Mouse (Mus musculus) cerebellum, adult 11-12 months (tissue): ENCODE results near the gene Pdk1.

ENCODE experiments used
- DNase-seq: peaks from one replicate; pipeline ENCODE4 v3.0.0; 2022

Gene Pdk1

DNA sequence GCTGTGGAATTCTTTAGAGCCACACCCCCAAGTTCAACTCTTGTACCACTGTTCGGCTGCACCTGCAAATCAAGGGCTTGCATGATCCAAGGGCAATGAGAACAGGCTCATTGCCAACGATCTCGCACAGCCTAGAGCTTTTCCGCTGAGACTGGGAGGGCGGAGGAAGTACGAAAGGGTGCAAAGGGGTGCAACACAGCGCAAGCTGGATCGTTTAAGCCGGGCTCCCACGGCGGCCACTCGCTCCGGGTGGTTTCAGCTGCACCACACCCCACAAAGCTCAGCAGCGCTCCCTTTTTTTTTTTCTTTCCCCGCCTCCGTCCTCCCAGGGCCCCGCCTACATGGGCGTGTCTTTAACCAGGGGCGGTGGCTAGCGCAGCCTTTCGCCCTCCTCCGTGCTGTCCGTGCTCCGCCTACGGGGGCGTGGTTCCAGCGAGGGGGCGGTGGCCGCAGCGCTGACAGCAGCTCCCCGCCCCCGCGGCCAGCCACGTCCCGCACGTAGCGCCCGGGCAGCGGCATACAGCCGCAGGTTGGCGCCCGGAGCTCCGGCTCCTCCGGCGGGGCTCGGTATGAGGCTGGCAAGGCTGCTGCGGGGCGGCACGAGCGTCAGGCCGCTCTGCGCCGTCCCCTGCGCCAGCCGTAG is at the start of gene Pdk1:
Gene Pdk1 (plus strand): TSS at position 424 of the 643 bp plus-strand sequence.
- peak; percentile 97 for DNase-seq

DNA sequence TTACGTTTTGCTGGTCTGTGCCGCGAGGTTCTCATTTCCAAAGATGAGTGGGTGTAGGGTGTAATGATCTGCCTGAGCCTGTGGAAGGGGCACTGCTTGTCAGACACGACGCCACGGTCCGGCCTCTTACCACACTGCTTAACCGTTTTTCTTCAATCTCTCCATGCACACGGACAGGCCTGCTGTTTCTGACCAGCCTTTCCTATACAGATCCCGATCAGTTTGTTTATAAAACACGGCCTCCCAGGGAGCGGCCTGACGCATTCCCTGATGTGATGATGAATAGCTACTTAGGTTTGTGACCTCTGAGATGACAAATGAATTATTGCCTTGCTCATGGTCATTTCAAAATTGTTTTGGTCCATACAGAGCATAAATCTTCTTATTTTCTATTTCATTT is 48.9 kb upstream of the Pdk1 start:
- DNase-seq, result no peak

DNA sequence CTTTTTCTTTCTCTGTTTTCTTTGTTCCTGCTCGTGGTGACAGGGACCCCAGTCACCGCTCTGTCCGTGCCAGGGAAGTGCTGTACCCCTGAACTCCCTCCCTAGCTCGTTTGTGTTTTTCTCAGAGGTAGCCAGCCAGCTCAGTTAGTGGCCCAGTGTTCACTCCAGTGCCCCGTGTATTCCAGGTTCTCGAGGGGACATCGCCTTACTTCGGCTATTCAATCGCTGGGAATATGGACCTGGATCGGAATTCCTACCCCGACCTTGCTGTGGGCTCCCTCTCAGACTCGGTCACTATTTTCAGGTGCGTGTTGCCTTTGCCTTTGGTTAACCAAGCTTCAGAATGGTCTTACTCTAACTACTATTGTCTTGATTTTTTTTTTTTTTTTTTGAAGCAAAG is 45.3 kb upstream of the Pdk1 start:
- DNase-seq, result no peak

DNA sequence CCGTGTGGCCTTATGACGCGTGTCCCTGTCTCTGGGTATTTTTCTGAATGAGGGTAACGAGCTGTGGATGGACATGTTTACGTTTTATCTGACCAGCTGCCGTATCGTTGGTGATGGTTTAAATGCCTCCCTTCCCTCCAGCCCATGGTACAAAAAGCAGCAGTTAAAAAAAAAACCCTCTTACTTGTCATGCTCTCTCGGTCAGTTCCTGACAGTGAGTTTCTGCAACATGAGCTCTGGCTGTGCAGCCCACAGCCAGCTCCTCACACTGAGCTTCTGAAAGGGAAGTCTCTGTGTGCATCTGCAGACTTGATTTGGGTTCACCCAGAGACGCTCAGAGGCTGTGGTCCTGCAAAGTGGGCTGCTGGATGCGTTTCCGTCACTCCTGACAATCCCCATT is 44.1 kb upstream of the Pdk1 start:
- no peak for DNase-seq

DNA sequence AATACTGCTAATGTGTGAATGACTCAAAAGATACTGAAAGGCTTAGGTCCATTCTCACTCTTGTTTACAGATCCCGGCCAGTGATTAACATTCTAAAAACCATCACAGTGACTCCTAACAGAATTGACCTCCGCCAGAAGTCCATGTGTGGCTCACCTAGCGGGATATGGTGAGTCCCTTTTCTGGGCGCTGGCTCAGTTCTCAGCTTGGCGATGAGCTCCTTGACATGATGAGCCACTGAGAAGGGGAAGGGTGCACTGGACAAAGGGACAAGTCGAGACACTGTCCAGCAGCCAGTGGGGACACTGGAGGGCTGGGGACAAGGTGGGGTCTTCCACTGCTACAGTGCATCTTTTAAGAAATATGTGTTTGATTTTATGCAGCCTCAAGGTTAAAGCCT is 39.4 kb upstream of the Pdk1 start:
- no peak for DNase-seq

DNA sequence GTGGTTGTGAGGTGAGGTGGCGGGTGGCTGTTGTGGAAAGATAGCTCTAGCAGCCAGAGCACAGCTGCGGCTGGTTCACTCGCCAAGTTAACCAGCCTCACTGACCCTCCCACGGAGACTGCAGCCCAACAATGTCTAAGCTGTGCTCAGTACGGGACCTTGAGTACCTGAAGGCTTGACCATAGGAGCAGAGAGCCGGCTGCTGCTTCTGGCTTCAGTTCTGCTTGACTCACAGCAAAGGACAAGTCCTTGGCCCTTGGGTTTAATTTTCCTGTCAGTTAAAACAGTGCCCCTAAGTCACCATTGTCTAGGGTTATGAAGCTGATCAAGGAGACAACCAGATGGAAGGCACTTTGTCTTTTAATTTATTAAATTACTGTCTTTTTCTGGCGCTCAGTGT is 38.7 kb upstream of the Pdk1 start:
- DNase-seq, result no peak

DNA sequence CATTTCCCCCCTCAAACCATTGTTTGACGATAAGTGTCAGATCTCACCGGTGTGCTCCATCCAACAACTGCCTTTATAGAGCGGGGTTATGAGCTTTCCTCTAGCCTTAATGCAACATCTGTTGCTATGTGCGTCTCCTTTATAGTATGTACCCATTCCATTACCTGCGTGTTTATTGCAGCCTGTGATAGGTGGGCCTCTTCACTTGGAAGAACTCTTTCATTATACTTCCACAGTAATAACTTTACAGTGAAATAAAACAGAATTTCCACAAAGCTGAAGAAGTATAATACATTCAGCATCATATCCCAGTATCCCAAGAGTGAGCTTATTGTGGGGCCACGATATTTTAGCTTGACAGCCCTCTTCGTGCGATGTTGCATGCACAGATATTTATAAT is 37.5 kb upstream of the Pdk1 start:
- DNase-seq, result no peak

DNA sequence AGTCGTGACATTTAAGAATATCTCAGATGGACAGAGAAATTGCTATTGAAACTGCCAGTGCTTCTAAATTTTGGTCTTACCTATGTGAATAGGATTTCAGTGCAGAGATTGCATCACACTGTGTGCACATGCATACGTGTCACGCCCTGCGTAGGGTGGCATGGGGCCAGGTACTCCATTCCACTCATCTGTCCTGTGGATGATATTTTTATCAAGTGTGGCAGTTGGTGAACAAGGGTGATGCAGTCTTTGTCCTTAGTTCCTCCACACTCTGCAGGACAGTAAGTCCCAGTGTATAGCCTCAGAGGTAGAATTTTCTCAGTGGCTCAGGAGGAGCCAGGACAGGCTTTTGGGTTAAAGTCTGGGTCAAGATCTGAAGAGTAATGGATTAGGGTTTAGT is 36.8 kb upstream of the Pdk1 start:
- no peak for DNase-seq

DNA sequence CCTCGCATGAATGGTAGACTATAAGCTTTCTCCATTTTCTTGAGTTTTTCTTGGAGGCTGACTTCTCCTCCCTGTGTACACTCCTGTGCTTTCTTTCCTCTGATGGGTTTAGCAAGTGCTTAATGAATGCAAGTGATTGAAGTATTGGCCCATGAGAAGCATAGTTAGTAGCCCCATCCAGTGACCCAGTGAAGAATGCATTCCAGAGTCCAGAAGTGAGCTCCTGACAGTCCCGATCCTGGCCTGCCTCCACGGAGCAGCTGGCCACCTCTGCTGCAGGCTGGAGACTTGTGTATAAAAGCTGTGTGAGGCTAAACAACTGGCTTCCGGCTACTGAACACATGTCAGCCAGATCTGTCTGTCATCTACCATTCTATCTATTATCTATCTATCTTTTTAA is 35.8 kb upstream of the Pdk1 start:
- no peak for DNase-seq

DNA sequence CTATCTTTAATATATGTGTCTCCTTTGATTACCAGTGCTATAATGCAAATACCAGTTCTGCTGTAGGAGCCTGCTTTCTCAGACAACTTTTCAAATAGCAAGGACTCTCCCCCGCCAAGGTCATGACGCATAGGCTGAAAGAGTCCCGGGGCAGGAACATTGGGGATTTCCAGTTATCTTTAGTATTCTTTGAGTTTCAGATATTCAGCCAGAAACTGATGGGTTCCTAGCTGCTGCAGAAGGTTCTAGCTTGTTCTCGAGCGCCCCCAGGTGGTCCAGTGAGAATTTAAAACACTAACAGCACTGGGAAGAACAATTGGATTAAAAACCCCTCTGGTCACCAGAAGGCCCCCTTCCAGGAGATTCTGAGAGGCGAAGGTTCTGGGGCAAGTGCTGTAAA is 35.2 kb upstream of the Pdk1 start:
- no peak for DNase-seq

DNA sequence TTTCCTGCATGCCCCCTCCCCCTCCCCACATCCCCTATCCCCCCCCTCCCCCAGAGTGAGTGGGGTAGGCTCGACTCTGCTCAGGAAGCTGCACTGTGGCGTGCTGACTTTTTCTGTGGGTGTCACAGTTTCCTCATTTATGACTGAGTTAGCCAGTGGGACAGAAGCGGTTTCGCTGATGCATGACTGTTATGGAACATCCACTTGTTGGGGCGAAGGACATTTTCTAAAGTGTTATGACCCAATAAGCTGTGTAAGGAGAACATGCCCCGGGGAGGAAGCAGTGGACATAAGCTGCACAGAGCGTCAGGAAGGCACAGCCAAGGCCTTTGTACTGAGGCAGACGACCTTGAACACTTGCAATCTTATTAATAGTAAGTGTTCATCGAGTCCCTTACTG is 29.7 kb upstream of the Pdk1 start:
- DNase-seq, result peak; percentile 6

DNA sequence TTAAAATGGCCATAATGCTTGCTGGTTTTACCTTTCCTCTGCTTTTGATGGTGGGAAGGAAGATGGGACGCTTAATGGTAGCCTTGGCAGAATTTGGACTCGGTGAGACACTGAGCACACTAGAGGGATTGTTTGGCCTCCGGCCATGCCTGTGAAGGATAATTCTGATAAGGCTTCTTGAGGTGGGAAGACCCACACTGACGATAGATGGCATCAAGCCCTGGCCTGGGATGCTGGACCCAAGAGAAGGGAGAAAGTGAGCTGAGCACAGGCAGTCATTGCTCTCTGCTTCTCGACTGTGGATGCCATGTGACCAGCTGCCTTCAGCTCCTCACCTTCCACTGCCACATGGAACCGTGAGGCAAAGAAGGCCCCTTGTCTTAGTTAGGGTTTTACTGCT is 28.1 kb upstream of the Pdk1 start:
- DNase-seq, result no peak

DNA sequence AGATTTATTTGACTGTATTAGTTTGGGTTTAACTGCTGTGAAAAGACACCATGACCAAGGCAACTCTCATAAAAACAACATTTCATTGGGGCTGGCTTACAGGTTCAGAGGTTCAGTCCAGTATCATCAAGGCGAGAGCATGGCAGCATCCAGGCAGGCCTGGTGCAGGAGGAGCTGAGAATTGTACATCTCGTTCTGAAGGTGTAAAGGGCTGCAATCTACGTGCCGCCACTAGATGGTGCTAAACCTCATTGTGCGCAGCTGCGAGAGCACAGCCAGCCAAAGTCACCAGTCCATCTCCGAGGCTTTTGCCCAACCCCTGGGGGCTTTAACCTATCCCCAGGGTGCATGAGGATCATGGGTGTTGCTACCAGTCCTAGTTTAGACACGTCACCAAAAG is 20.9 kb upstream of the Pdk1 start:
- peak; percentile 30 for DNase-seq

DNA sequence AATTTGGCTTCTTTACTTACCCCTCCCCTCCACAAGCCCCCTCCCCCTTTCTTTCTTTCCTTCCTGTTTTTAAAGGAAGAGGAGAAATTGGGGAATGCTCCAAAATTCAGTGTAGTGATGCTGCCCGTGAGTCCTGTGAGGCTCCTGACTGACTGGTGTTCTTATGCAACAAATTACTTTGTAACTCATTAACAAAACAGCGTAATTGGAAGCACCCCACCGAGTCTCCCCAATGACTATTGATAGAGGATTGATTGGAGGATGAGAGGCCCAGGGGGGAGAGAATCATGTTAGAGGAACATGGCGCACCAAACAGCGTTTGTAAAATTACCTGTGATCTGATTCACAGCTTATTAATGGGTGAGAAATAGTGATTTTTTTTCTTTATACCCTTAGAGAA is 17.9 kb upstream of the Pdk1 start:
- DNase-seq, result no peak

DNA sequence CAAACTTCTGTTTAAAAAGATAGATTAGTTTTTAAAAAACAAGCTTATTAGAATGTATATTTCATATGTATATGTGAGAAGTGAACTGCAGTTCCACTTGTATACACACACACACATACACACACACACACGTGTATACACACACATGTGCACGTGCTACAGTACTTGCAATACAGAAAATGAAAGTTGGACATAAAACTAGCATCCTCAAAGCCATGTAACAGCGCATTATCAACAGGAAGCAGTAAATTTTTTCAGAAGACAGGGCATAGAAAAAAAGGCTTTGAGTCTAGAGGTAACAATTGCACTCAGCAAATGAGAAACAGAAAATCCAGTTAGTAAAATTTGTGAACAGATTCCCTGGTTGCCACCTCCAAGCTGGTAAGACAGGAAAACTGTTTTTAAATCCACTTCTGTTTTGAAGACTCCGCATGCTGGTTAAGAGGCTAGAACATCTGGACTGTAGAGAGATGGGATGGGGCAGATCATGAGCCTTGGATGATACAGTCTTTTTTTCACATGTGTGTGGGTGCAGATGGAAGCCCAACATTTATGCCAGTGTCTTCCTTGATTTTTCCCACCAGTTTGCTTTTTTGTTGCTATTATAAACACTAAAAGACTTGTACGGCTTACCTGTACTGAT is 9.4 kb upstream of the Pdk1 start:
- no peak for DNase-seq

DNA sequence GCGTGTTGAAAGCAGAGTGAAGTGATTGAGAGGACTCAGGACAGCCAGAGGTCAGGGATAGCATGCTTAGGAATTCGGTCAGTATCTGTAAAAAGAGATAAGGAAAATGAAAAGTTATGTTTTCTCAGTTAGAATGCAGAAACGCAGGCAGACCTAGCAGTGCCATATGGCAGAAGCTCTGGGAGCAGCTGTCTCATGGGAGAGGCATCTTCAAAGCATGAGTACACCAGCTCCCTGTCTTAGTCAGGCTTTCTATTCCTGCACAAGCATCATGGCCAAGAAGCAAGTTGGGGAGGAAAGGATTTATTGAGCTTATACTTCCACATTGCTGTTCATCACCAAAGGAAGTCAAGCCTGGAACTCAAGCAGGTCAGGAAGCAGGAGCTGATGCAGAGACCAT is 8.0 kb upstream of the Pdk1 start:
- no peak for DNase-seq

DNA sequence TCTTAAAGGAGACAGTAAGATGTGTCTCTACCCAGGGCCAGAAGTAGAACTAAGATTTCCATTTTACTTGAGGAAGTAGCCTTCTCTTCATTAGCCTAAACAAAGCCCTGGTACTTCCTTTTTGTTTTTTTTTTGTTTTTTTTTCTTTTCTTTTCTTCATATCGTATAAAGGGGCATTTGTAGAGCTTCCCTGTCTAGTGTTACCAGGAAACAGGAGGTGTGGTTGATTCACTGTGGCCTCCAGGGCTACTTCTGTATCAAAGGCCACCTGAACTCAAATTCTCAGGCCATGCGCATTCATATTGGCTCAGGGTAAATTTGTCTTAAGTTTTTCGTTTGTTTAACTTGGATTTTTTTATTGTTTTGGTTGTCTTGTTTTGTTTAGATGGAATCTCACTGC is 7.1 kb upstream of the Pdk1 start:
- no peak for DNase-seq

DNA sequence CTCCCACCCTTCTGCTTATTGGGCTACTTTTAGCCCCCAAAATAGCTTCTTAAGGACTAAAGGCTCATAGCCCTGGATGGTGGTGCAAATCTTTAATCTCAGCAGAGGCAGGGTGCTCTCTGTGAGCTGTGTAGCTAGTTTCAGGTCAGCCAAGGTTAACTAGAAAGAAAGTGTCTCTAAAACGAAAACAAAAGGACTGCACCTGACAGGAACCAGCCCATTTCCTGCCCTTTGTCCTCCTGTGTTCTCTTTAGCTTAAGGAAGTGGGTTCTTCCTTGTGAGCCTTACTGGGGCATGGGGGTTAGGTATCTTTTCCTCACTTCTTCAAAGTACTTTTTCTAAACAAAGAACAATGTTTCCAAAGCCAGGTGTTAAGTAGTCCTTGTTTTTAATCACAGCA is 6.5 kb upstream of the Pdk1 start:
- no peak for DNase-seq

DNA sequence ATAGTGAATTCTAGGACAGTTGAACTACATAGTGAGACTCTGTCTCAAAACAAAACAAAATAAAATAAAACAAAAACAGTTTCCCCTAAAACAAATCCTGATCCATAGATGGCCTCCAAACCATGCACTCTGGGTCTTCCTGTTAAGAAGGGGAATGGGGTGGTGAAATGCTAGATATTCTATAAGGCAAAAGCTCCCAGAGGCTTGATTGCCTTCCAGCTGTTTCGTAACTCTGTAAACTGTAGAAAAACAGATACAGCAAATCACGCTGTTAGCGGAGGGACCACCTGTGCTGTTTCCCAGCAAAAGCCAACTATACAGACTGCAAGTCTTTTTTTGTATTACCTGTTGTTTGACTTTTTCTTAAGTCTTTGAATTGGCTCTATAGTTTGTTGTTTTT is 6.0 kb upstream of the Pdk1 start:
- DNase-seq, result no peak

DNA sequence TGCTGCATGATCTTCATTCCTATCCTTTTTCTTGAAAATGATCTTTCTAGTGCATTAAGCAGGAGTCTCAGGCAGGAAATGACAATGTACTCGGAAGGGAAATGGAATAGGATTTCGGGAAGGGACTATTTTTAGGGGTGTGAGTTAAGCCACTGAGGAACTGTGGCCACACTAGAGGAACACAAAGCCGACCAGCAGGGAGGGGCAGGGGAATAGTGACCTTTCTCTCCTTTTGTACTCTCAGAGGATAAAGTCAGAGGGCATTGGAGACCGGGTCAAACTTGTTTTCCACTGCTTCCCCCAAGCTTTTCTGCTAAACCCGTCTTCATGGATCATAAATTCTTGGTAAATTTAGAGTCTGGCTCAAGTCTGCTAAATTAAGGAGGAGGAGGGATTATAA is 5.5 kb upstream of the Pdk1 start:
- no peak for DNase-seq

DNA sequence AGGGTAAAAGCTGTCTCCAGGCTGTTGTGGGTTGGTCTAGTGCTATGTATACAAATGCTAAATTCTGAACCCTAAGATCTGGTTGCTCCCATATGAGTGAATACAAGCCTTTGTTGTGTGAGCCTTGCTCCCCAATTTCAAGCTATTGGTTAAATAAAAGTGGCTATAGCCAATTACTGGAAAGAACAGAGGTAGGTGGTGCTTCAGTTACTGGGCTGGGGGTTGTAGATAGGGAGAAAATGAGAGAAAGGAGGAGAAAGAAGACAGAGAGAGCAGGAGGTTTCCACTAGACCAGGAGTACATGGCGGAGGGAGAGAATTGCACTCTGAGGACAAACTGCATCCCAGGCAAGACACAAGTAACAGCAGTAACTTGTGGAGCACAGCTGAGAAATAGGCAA is 4.8 kb upstream of the Pdk1 start:
- no peak for DNase-seq

DNA sequence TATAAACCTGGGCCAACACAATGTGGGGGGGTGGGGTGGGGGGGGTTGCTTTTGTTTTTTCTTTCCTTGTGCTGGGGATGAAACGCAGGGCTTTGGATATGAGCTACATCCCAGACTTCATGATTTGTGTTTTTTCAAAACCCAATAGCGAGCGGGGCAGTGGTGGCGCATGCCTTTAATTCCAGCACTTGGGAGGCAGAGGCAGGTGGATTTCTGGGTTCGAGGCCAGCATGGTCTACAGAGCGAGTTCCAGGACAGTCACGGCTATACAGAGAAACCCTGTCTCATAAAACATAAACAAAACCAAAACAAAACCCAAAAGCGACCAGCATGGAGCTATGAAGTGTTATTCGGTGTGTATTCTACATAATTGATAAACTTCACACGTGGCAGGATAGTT is 883 bp upstream of the Pdk1 start:
- peak; percentile 23 for DNase-seq

DNA sequence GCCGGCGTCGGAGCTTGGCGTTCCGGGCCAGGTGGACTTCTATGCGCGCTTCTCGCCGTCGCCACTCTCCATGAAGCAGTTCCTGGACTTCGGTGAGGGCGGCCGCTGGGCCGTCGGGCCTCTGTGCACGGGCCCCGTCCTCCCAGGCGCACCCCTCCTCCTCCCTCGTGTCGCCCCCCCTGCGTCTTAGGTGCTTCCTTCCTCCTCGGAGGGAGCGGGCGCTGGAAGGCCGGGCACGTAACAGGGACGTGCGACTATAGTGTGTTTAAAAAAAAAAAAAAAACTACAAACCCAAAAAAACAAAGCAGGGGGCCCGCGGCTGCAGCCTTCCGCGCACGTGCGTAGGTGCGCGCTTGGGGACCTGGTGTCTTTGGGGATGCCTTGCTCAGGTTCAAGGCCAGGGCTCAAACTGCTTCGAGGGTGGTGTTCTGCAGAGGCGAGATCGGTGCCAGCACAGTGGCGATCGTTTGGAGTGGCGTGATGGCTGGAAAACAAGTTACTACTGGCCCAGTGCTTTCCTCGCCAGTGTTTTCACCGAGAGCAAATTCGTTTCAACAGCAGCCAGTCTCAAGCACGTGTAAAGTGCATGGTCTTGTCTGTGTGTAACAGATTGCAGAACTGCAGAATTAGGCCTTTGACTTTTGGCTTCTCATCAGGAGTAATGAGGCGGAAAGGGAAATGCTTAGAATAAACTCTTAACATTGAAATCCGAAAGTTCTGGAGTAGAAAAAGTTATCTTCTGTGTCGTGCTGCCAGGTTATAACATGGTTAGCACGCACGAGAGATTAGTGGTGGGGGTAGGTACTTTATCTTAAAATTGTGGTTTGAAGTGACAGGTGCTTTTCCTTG is 674 bp downstream of the Pdk1 start:
- peak; percentile 56 for DNase-seq

DNA sequence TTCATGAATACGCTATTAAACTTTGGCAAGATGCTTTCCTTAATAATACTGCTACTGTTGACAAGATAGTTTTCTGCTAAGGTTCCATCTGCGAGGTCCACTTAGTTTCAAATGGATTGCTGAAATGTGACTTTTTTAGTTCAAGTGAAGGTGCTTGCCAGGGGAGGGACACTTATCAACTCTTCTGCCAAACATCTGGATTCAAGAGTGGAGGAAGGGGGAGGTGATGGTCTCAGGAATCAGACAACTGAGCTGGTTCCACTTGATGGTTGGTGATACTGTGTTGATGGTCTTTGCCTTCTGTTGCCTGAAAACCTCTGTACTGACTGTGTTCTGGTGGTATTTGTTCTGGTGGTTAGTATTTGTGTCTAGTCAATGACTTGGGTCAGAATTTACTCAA is 1.4 kb downstream of the Pdk1 start:
- DNase-seq, result no peak
